Mouse (Mus musculus) gonadal fat pad, adult 2 months (tissue): ENCODE data around the gene Mfng. TPM values are rescaled to one million over a fixed set of nuclear protein-coding genes. Genes with fewer than 3 reads are reported as not detected.

Experiments
- DNase-seq: peaks from one replicate; pipeline ENCODE4 v3.0.0-alpha.2; 2012; ENCODE audit warnings: low read depth
- polyA plus RNA-seq: library from polyadenylated mRNA; depleted of rRNA; stranded (reverse); fragments of >200 nt; gene quantifications from 2 replicates; pipeline ENCODE4 v1.2.3, GENCODE M21; 2012

Mfng gene
- polyA plus RNA-seq, 1 experiment, result 73.8 TPM

DNA sequence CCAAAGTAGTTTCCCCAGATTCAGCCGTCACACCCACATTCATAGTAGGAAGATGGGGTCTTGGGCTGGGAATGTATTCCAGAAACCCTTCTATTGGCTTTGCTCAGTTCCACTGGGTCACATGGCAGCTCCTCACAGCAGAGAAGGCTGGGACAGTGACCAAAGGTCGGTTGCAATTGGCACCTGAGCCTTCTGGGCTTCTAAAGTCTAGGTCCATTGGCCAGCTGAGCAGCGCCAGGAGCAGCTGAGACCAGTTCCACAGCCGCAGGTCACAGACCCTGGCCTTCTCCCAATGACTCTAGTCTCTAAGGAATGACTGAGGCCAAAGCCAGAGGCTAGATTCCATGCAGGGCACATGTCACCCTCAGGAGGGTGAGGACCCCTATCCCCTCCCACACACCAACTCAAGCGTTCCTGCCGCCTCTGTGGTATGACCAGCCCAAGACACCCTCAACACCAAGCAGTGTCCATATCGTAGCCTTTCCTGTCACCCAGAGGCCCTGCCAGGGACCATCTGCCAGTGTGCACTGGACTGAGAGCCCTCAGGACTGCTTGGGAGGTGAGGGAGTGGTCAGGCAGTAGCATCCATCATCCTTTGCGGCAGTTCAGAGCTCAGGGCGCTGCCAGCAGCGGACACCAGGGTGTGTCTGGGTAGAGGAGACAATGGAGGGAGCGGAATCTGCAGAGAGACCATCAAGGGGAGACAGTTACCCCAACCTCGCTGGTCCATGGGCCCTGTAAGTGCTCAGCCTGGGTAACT, 17.1 kb downstream of the Mfng start:
- DNase-seq, result no peak

DNA sequence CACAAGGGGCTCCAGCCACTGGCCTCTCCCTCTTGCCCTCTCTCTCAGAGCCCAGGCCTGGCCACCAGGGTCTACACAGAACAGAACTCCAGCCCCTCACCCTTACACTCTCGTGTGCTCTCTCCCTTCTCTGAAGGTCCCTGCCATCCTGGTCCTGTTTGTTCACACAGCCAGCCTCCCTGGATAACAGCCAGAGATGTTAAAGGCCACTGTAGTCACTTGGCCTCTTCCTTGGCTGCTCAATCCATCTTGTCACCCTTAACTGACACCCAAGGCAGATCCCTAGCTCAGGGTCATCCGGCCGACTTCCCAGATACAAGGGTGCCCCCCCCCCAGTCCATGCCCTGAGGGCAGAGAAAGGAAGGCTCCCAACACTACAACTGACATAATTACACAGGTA, 18.0 kb downstream of the Mfng start:
- DNase-seq, result no peak

DNA sequence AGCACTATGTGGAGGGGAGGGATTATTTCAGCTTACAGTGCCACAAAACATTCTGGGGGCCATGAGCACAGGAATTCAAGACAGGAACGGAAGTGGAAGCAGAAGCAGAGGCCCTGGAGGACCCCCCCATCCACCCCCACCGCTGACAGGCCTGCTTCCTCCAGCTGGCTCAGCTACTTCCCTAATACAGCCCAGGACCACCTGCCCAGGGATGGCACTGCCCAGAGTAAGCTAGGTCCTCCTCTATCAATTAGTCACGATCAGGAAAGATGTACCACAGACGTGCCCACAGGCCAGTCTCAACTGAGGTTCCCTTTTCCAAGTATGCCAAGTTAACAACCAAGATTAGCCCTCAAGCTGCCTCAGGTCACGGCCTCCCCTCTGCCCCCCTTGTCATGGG, 19.1 kb downstream of the Mfng start:
- no peak for DNase-seq

DNA sequence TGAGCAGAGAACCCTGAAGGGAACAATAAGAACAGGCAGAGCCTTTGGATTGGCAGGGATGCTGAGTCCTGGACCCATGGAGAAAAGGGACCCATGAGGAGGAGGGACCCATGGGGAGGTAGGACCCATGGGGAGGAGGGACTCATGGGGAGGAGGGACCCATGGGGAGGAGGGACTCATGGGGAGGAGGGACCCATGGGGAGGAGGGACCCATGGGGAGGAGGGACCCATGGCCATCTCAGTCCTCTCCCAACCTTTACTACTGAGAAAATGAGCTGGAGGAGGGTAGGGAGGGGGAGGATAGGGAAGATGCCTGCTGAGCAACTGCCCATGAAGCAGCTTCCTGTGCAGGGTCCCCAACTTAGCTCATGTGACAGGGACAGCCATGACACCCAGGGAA, 20.3 kb downstream of the Mfng start:
- no peak for DNase-seq

DNA sequence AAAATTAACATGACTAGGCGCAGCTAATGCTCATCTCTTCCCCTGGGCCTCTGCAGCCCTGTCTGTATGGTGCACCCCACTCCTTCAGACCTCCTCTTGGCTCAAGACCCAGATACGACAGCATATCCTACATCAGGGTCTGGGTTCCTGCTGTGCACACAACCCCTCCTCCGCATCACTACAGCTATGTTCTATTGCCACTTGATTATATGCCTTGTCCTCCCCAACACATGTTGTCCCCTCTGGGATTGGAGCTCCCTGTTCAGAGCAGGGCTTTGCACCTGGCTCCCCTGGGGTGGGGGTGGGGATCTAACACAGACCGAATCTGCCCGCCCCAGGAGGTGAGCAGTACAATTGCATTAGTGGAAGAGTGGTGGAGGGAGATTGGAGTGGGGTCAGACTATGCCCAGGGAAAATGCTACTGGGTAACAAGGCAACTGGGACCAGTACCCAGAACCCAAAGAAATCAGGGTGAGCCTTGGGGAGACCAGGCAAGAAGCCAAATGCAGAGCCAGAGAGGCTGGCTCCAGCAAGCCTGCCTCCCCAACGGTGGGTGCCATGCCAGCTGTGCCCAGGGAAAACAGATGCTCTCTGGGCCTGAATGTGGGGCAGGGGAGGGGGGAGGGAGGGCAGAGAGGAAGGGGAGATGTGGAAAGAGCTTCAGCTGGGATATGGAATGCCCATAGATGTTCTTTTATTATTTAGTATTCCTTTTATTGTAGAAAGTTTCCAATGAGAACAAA, 22.5 kb downstream of the Mfng start:
- no peak for DNase-seq

GRCm38 (mm10) chr15:78749855-78750254, 23.4 kb downstream of the Mfng start:
- no peak for DNase-seq

GRCm38 (mm10) chr15:78744206-78744605, 29.1 kb downstream of the Mfng start:
- DNase-seq, result no peak

DNA sequence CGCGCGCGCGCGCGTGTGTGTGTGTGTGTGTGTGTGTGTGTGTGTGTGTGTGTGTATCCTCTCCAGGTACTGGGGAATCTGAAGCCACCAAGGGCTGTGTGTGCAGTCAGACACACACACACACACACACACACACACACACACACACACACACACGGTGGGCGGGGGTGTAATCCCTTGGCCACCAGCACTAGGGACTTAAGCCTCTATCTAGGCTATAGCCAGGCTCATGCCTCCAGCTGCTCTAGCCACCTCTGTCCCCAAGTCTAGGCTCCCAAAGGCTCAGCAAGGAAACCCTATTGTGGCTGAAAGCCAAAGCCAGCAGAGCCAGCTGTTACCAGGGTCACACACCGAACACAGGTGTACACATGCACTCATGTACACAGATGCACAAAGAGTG, 30.4 kb downstream of the Mfng start:
- no peak for DNase-seq

GRCm38 (mm10) chr15:78740662-78741061, 32.6 kb downstream of the Mfng start:
- DNase-seq, result no peak

GRCm38 (mm10) chr15:78737146-78737545, 36.1 kb downstream of the Mfng start:
- no peak for DNase-seq

- no peak for DNase-seq
Measured at GRCm38 (mm10) chr15:78736681-78737100, 36.6 kb downstream of the Mfng start.

DNA sequence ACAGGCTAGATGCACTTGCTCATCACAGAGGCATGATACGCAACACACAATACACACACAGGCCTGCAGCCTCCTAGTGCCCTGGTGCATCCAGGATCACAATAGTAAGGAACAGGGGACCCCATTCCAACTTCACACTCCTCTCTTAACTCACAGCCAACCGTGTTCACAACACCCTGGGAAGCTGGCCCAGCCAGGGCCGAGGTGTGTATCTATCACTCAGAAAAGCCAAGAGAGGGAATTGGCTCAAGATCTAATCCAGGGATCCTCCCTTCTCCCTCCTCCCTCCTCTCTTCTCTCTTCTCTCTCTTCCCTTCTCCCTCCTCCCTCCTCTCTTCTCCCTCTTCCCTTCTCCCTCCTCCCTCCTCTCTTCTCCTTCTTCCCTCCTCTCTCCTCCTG, 37.1 kb downstream of the Mfng start:
- DNase-seq, result no peak

- no peak for DNase-seq
Measured at GRCm38 (mm10) chr15:78735431-78736180, 37.7 kb downstream of the Mfng start.

GRCm38 (mm10) chr15:78731830-78732229, 41.4 kb downstream of the Mfng start:
- DNase-seq, result no peak

GRCm38 (mm10) chr15:78730315-78731049, 42.8 kb downstream of the Mfng start:
- no peak for DNase-seq

DNA sequence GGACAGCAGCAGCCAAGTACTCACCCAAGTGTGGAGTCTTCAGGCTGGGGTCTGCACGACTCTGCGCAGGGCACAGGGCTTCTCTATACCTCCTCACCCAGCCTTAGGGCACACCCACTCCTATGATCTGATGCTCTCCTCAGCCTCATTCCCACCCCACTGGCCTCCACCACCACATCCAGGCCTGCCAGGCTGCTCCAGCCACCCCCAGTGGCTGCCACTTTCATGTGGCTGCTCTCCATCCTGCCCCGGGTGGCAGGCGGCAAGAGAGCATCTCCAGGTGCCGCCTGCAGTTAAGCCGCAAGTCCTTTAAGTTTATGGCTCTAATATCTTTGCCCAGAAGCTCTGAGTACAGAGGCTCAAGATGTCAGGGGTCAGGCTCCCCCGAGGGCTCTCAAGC, 46.6 kb downstream of the Mfng start:
- no peak for DNase-seq

DNA sequence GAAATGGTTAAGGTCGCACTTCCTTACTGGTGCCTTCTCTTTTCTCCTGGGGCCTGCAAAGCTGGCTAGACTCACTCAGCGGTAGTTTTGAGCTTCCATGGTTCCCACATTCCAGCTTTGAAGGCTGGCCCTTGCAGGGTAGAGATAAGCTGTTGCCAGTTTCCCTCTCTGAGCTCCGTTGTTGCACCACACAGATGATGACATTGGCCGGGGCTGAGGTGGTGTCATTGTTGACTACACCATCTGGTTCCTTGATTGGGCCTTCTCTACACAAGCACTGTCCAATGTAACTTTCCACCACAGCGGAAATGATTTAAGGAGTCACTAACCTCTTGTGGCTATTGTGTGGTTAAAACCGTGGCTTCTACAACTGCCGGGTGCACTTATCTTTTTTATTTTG, 52.7 kb downstream of the Mfng start:
- no peak for DNase-seq

DNA sequence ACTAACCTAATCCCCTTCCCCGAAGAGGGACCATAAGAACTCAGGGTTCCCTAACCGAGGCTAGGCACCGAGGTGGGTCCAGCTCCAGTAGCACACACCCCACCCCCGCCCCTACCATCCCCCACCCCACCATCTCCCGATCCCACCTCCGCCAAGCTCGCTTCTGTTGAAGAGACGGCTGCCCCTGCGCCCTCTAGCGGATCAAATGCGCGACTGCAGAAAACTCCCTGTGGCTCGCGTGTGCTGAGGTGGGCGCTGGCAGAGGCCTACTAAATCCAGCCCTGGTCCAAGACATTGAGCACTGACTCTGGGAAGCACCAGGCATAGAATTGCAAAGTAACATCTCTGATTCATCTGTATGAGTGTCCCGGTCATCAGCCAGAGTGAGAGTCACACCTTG, 53.2 kb downstream of the Mfng start:
- DNase-seq, result no peak

- no peak for DNase-seq
Measured at GRCm38 (mm10) chr15:78719416-78719815, 53.9 kb downstream of the Mfng start.

DNA sequence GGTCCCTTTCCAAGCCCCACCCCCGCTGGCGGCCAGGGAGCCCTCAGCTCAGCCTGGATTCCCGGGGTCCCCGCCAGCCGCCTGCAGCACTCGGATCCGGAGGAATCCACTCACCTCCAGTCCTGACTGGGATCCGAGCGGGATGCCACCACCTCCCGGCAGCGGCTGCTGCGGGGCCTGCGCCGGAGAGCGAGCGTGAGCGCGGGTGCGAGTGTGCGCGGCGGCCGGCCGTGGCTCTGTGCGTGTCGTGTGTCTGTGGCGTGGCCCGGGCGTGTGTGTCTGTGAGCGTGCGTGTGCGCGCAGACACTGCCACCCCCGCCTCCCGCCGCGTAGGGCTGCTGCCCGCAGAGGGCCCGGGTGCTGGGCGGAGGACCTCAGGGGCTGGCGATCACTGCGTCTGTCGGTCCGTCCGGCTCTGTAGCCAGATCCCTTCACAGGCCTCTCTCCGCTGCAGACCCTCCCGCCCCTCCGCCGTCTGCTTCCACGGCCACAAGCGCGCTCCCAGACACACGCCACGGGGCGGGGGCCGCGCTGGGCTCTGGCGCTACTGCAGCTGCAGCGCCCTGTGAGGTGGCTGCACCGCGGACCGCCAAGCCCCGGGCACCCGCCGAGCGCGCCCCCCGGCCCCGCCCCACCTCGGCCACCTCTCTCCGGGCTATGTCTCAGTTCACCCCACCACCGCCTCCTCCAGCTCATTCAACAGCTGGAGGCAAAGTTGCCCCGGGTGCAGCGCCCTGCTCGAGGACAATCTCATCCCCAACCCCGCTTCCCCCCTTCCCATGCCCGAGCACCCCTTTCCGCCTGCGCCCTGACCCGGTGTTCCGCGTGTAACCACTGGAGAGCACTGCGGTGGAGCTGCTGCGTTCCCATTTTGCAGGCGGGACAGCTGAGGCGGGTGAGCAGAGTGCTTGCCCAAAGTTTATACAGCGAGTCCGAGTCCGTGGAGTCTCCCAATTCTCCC, 54.7 kb downstream of the Mfng start, which contains the start of gene Elfn2:
TSS of gene Elfn2 (minus strand) at position 482 of the 961 bp plus-strand sequence.
- no peak for DNase-seq

GRCm38 (mm10) chr15:78716936-78717335, 56.3 kb downstream of the Mfng start:
- DNase-seq, result no peak
